Mouse (Mus musculus): ENCODE data around the gene Sap25. TPM values are rescaled to one million over a fixed set of nuclear protein-coding genes. Genes with fewer than 3 reads are reported as not detected.

Sap25 gene
- polyA plus RNA-seq, 1 experiment from 2014 or later = 7.7 TPM

DNA sequence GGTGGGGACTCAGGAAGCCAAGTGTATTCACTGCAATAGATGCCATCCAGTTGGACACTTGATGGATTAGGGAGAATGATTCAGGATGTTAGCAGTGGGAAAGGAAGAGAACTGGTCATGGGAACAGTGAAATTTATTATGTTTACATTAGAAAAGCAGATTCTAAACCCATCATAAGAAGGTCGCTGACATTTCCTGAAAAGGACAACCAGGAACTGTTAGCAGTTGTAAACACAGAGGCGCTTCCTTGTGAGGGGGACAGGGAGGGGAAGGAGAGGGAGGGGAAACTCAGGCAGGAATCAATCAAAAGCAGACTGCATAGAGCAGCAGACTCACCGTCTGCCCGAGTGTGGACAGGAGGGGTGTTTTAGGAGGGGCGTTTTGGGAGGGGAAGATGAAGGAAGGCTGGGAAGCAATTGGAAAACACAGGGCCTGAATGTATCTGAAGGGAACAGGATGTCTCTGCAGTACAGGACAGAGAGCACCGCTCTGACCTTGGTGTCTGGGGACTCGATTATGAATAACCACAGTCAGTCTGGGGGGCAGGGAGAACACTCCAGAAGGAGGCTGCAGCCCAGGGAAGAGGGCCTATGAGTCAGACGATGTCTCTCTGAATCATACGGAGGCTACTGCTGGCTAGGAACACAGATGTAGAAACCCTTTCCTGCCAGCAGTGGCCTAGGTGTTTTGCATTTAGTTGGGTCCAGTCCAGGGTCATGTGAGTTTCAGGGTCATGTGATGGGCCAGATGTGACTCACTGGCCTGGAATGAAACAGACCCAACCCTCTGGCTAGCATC is 30.5 kb downstream of the Sap25 start:
- 59% methylated on average over 9 of the region's 9 CpGs for WGBS
- H3K9me3 ChIP-seq (replicated peaks) = no peaks in the 10 kb centered on the region
- ATAC-seq = no peak
- no peak overlapping the region for H3K9ac ChIP-seq
- no peaks in the 10 kb centered on the region for H3K27me3 ChIP-seq
- H3K27ac ChIP-seq = no peak overlapping the region; the same call in 1 of the 2 replicates
- no peak overlapping the region for H3K4me2 ChIP-seq
- no peak overlapping the region for H3K4me3 ChIP-seq
- peaks cover 24% of the 10 kb centered on the region for H3K36me3 ChIP-seq (ENCODE audit: poor library complexity, severe bottlenecking)
- peaks cover 5% of the 10 kb centered on the region; the same call in 1 of the 2 replicates for H3K4me1 ChIP-seq

DNA sequence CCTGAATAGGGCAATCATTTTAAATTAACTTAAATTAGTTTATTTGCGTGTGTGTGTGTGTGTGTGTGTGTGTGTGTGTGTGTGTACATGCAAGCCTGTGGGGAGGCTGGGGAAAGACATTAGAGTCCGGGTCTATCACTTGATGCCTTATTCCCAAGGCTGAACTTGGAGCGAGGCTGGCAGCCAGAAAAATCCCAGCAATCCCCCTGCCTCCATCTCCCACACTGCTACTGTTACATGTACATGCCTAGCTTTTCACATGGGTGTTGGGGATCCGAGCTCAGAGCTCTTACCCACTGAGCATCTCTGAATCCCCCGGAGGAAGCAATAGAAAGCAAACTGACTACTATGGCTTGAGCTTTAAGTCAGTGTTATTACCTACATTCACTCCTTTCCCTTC is 31.2 kb downstream of the Sap25 start:
- Histone ChIP-seq H3K36me3 (ENCODE audit: poor library complexity, severe bottlenecking) (peaks cover 17% of the 10 kb centered on the region), H3K4me1 (peaks cover 5% of the 10 kb centered on the region; the same call in 1 of the 2 replicates), H3K9me3 (replicated peaks) (no peaks in the 10 kb centered on the region), H3K9ac (no peak overlapping the region), H3K4me3 (no peak overlapping the region), H3K27ac (no peak overlapping the region), H3K27me3 (no peaks in the 10 kb centered on the region), H3K4me2 (no peak overlapping the region)
- 84% methylated on average over 5 of the region's 5 CpGs for WGBS
- no peak for ATAC-seq

DNA sequence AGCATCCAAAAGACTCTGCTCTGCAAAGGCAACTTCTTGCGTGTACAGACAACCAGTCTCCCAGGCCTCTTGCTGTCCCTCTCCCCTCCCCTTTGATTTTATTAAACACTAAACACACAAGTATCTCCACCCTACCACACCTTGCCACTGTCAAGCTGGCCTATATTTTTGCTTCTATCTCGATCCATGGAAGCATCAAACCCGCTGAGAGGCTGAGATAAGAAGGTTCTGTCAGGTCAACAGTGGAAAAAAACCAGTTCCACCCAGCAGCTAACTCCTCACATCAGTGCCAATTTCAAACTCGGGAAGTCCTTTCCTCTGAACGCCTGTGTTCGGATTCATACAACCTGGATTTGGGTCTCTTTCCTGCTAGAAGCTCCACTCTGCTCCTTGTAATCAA is 31.9 kb downstream of the Sap25 start:
- peaks cover 11% of the 10 kb centered on the region; the same call in 1 of the 2 replicates for H3K36me3 ChIP-seq (ENCODE audit: poor library complexity, severe bottlenecking)
- no peaks in the 10 kb centered on the region for H3K9me3 ChIP-seq (replicated peaks)
- no peak for ATAC-seq
- 93% methylated on average over 6 of the region's 6 CpGs for WGBS
- H3K27me3 ChIP-seq = no peaks in the 10 kb centered on the region
- H3K4me3 ChIP-seq = no peak overlapping the region
- H3K27ac ChIP-seq = no peak overlapping the region
- no peak overlapping the region for H3K9ac ChIP-seq
- H3K4me2 ChIP-seq = no peak overlapping the region
- peaks cover 5% of the 10 kb centered on the region; the same call in 1 of the 2 replicates for H3K4me1 ChIP-seq

DNA sequence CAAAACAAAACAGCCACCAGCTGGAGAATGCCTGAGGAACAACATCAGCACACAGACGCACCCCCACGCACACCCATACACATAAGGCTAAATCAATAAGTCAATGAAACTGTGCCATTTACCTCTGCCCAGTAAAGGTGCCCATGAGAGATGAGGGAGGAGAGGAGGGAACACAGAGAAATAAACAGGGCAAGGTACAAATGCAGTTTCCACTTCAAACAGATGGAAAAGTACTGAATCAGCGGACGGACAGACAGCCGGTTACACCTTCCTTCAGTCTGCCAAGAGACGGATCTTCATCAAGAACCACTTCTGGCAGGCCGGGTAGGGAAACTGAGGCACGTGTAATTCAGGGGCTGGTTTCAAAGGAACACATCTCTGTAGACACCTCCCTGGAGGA is 33.7 kb downstream of the Sap25 start:
- Histone ChIP-seq H3K4me2 (no peak overlapping the region), H3K9me3 (replicated peaks) (no peaks in the 10 kb centered on the region), H3K9ac (no peak overlapping the region), H3K36me3 (ENCODE audit: poor library complexity, severe bottlenecking) (peaks cover 20% of the 10 kb centered on the region), H3K4me1 (peaks cover 5% of the 10 kb centered on the region; the same call in 1 of the 2 replicates), H3K27ac (no peak overlapping the region), H3K4me3 (no peak overlapping the region), H3K27me3 (no peaks in the 10 kb centered on the region)
- WGBS = 98% methylated on average over 8 of the region's 8 CpGs
- no peak for ATAC-seq

DNA sequence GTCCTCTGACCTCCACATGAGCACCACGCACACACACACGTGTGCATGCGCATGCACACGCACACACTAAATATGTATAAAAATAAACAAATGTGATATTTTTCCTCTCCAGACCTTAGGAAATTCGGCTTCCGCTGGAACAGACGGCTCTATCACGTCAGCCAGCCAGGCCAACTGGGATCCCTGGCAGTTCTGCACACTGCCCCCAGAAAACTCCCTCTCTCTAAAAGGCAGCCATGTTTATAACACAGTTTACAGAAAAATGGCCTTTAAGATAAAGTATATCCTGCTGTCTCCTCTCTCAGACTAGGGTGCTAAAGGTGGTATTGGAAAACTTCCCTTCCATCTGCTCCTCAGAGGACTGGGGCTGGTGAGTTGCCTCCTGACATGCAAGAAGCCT is 36.7 kb downstream of the Sap25 start:
- H3K9ac ChIP-seq = no peak overlapping the region
- no peaks in the 10 kb centered on the region for H3K9me3 ChIP-seq (replicated peaks)
- H3K36me3 ChIP-seq (ENCODE audit: poor library complexity, severe bottlenecking) = peaks cover 20% of the 10 kb centered on the region
- ATAC-seq = no peak
- H3K4me3 ChIP-seq = no peak overlapping the region
- no peak overlapping the region for H3K4me2 ChIP-seq
- 95% methylated on average over 8 of the region's 8 CpGs for WGBS
- no peak overlapping the region for H3K27ac ChIP-seq
- no peaks in the 10 kb centered on the region for H3K27me3 ChIP-seq
- H3K4me1 ChIP-seq = peaks cover 9% of the 10 kb centered on the region

DNA sequence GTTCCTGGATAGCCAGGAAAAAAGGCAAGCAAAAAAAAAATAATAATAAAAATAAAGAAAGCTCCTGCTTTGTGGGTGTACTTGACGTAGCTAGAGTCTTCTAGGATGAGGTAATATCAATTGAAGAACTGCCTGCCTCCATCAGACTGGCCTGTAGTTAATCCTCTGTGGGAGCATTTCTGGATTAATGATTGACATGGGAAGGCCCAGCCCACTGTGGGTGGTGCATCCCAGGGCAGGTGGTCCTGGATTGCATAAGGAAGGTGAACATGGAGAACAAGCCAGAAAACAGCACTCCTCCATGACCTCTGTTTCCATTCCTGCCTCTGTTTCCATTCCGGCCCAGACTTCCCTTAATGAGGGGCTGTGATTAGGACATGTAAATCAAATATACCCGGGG is 37.6 kb downstream of the Sap25 start:
- Histone ChIP-seq H3K27me3 (no peaks in the 10 kb centered on the region), H3K4me1 (peaks cover 18% of the 10 kb centered on the region), H3K36me3 (ENCODE audit: poor library complexity, severe bottlenecking) (peaks cover 20% of the 10 kb centered on the region), H3K27ac (no peak overlapping the region), H3K9me3 (replicated peaks) (no peaks in the 10 kb centered on the region), H3K4me3 (no peak overlapping the region), H3K4me2 (no peak overlapping the region), H3K9ac (no peak overlapping the region)
- WGBS = 83% methylated on average over 3 of the region's 3 CpGs
- no peak for ATAC-seq

DNA sequence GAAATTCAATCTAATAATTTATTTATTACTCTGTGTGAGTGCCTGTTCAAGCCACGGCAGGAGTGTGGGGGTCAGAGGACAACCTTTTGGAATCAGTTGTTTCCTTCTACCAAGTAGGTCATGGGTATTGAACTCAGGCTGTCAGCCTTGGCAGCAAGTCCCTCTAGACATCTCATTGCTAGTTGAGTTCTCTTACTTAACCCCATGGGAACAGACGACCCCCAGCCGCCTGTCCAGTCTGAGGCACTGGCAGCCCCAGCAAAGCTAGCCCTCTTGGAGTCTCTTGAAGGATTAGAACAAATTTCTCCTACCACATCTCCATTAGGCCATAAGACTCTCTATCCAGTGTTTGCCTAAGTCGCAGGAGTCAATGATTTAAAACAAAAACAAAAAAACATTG is 38.6 kb downstream of the Sap25 start:
- Histone ChIP-seq H3K4me1 (peaks cover 20% of the 10 kb centered on the region), H3K9me3 (replicated peaks) (no peaks in the 10 kb centered on the region), H3K27ac (no peak overlapping the region), H3K27me3 (no peaks in the 10 kb centered on the region), H3K9ac (no peak overlapping the region), H3K4me2 (no peak overlapping the region), H3K36me3 (ENCODE audit: poor library complexity, severe bottlenecking) (peaks cover 20% of the 10 kb centered on the region), H3K4me3 (no peak overlapping the region)
- WGBS = 92% methylated on average over 4 of the region's 4 CpGs
- ATAC-seq = no peak

DNA sequence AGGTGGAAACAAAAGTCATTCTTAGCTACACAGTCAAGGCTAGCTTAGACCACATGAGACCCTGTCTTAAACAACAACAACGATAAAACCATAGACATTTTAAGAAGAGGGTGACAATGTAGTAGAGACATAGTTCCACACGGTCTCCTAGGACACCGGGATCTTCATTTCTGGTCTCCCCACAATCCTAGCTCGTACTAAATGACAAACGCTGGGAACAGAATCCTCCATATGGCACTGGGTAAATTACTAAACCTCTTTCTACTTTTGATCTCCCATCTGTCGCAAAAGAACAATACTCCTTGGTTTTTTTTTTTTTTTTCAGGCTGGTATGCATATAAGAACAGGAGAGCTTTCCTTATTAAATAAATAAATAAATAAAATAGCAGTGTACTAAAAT is 41.4 kb downstream of the Sap25 start:
- Histone ChIP-seq H3K27ac (no peak overlapping the region), H3K4me1 (peaks cover 20% of the 10 kb centered on the region), H3K27me3 (no peaks in the 10 kb centered on the region; the same call in 1 of the 2 replicates), H3K9ac (peak overlapping the region; percentile 38), H3K4me2 (peak overlapping the region; percentile 38), H3K4me3 (0 out of 2 replicates have a peak overlapping the region, but pooled peaks have one; percentile 2), H3K36me3 (ENCODE audit: poor library complexity, severe bottlenecking) (peaks cover 9% of the 10 kb centered on the region), H3K9me3 (replicated peaks) (no peaks in the 10 kb centered on the region)
- WGBS = 72% methylated on average over 6 of the region's 6 CpGs
- no peak for ATAC-seq

DNA sequence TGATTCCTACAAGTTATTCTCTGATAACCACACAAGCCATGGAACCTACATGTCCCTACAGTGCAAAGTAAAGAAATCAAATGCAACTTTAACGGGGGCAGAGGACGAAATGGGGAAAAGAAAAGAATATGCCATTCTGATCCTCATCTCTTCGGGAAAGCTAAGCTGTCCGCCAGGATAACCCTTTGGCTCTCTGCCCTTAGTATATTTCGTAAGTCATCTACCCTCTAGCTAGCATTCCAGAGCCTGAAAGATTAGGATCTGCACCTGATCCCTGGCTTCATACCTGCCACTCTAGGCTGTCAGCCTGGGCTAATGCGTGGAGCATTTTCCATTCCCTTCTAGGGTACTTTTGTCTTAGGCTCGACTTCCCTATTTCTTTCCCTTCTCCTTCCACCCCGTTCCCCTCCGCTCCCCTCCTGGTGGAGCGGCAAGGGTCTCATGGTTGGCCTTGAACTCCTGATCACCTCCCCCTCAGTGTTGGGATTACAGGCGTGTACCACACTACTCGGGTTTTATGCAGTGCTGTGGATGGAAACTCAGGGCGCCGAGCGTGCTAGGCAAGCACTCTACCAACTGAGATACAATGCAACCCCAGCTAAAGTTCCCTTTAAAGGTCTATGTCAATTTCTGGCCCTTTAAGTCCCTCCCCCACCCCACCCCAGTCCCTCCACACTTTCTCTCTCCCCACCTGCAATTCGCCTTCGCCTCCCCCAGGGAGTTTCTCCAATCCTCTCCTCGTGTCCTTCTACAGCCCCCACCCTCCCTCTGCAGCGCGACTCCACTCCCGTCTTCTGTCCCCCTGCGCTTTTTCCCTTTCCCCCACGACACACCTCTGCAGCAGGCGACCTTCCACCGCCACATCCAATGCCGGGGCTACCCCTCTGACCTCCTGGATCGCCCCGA is 42.5 kb downstream of the Sap25 start:
- WGBS = 9% methylated on average over 28 of the region's 28 CpGs

DNA sequence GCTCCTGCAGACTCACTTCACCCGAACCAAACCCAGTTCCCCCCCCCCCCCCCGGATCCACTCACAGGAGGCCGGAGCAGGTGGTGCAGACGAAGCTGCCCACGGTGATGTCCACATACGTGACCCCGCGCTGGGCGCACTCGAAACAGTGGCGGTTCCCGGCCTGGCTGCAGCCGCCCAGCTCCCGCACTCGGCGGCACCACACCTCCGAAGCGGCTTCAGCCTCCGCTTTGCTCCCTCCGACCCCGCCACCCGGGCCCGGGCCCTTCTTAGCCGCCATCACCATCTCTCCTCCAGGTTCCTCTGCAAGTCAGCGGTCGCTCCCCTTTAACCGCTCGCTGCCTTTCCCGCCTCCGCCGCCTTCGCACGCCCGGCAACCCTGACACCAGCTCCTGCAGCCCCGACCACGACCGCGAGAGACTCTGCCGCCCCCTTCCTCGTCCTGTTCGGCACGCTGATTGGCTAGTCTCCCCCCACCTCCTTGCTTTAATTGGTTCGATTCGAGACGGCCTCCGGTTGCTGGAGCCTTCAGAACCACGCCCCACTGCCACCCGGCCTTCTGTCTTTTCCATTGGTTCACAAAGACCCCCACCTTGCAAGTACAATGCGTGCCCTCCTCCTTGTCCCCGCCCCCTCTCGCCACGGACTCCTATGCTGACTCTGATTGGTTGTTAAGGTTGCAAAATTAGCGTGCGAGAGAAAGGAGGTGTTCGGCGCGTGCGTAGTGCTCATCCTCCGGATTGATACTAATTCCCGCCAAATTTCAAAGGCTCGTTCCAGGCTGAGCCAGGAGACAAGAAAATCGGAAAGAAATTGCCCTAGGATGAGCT is 43.4 kb downstream of the Sap25 start, which contains the start of gene Agfg2:
TSS of gene Agfg2 (minus strand) at position 433 of the 830 bp plus-strand sequence.
- Histone ChIP-seq H3K4me1 (peaks cover 20% of the 10 kb centered on the region), H3K4me3 (peak within 1 kb of the TSS; percentile 78), H3K36me3 (ENCODE audit: poor library complexity, severe bottlenecking) (no peaks in the 10 kb centered on the region; the same call in 1 of the 2 replicates), H3K9ac (peak within 1 kb of the TSS; percentile 76), H3K9me3 (replicated peaks) (no peaks in the 10 kb centered on the region), H3K4me2 (peak within 1 kb of the TSS; percentile 87), H3K27ac (peak within 1 kb of the TSS; percentile 75), H3K27me3 (no peaks in the 10 kb centered on the region; the same call in 1 of the 2 replicates)
- peak; percentile 100 for ATAC-seq
- under 1% methylated on average over 62 of the region's 62 CpGs for WGBS

More for the DNA sequence above, 42.5 kb downstream of the Sap25 start:
- H3K9me3 ChIP-seq (replicated peaks) = no peaks in the 10 kb centered on the region
- H3K4me2 ChIP-seq = peak overlapping the region; percentile 87
- peak overlapping the region; percentile 76 for H3K9ac ChIP-seq
- peak; percentile 5; the same call in 1 of the 2 replicates for ATAC-seq
- H3K4me1 ChIP-seq = peaks cover 20% of the 10 kb centered on the region
- H3K27me3 ChIP-seq = no peaks in the 10 kb centered on the region; the same call in 1 of the 2 replicates
- peaks cover 5% of the 10 kb centered on the region for H3K36me3 ChIP-seq (ENCODE audit: poor library complexity, severe bottlenecking)
- H3K4me3 ChIP-seq = peak overlapping the region; percentile 78
- H3K27ac ChIP-seq = peak overlapping the region; percentile 75; the same call in 1 of the 2 replicates

DNA sequence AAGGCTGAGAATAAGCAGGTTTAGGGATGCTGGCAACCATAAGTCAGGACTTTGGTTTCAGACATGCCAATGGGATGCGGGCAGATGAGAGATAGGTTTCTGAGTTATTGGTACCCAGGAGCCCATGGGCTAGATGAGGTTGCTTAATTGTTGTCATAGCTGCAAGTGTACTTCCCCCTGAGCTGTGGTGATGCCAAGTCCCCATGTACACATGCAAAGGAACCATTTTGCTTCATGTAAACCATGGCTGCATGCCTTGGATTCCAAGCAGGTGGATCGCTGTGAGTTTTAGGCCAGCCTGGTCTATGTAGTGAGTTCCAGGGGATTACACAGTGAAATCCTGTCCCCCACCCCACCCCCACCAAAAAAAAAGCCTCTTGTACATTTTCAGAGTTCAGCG is 44.5 kb downstream of the Sap25 start:
- Histone ChIP-seq H3K27ac (no peak overlapping the region), H3K4me2 (no peak overlapping the region), H3K36me3 (ENCODE audit: poor library complexity, severe bottlenecking) (no peaks in the 10 kb centered on the region), H3K9me3 (replicated peaks) (no peaks in the 10 kb centered on the region), H3K4me1 (peaks cover 20% of the 10 kb centered on the region), H3K4me3 (no peak overlapping the region), H3K27me3 (no peaks in the 10 kb centered on the region; the same call in 1 of the 2 replicates), H3K9ac (no peak overlapping the region)
- WGBS = 96% methylated on average over 3 of the region's 3 CpGs
- ATAC-seq = no peak

All from forebrain, embryonic 13.5 days (tissue).